Mouse (Mus musculus) bone marrow macrophage, adult 2 months (primary cell): Measurements from ENCODE around the gene Ctla4. TPM values are rescaled to one million over a fixed set of nuclear protein-coding genes. Genes with fewer than 3 reads are reported as not detected.

Experiments
- H3K27ac ChIP-seq: 2 replicates; pipeline ENCODE4 v1.5.1; 2012; ENCODE audit warnings: low read depth, low read length; ENCODE audit not compliant: insufficient read depth
- H3K4me1 ChIP-seq: 2 replicates; pipeline ENCODE4 v1.6.1; 2012; ENCODE audit warnings: low read length; ENCODE audit not compliant: control insufficient read depth, insufficient read depth
- H3K4me3 ChIP-seq: 2 replicates; pipeline ENCODE4 v1.5.1; 2012; ENCODE audit warnings: mild to moderate bottlenecking, low read length, moderate library complexity; ENCODE audit not compliant: insufficient read depth
- CTCF ChIP-seq: IDR thresholded peaks from 2 replicates; pipeline ENCODE4 v1.5.1; 2012; ENCODE audit warnings: low read depth, mild to moderate bottlenecking, low read length, moderate library complexity
- POLR2A ChIP-seq: IDR thresholded peaks from 2 replicates; pipeline ENCODE4 v1.6.1; 2012; ENCODE audit warnings: mild to moderate bottlenecking, low read depth, low read length, borderline replicate concordance
- polyA plus RNA-seq: library from polyadenylated mRNA; stranded (reverse); fragments of >200 nt; gene quantifications from 2 replicates; pipeline ENCODE4 v1.2.4, GENCODE M21; 2012; ENCODE audit not compliant: missing spikeins, insufficient read depth, insufficient read length

Ctla4 gene
- polyA plus RNA-seq, result not detected in 2 replicates

GRCm38 (mm10) chr1:60886981-60887380 is at the start of gene Ctla4:
Gene Ctla4 (plus strand): TSS chr1:60887000.
- Histone ChIP-seq H3K4me3 (no peak within 1 kb of the TSS), H3K27ac (no peak within 1 kb of the TSS), H3K4me1 (no peaks in the 10 kb centered on the region)
- no peak for TF ChIP-seq CTCF
- TF ChIP-seq POLR2A, result no peak

DNA sequence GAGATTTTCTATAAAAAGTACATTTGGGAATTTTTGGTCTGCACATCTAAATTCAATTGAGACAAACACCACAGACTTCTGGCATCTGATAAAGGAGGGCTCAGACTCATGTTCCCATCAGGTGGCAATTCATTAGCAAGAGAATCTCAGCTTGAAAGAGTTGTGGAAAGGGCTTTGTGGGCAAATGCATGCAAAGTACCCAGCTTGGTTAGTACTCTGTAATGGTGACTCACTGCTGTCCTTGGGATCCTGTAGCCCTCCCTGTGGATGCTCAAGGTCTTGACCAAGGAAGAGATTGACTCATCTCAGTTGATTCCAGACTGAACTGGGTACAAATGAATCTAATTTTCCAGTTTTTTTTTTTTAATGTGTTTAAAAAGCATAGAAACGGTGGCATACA is 47.6 kb upstream of the Ctla4 start:
- Histone ChIP-seq H3K4me1 (no peaks in the 10 kb centered on the region), H3K4me3 (no peak overlapping the region), H3K27ac (no peak overlapping the region)
- no peak for TF ChIP-seq POLR2A
- TF ChIP-seq CTCF, result no peak

GRCm38 (mm10) chr1:60845318-60846060 is 41.3 kb upstream of the Ctla4 start:
- H3K4me1 ChIP-seq, result no peaks in the 10 kb centered on the region
- no peak overlapping the region for H3K27ac ChIP-seq
- H3K4me3 ChIP-seq, result no peak overlapping the region
- TF ChIP-seq POLR2A, result no peak

- TF ChIP-seq CTCF, result no peak
- no peak for TF ChIP-seq POLR2A
- H3K4me1 ChIP-seq, result peaks cover 4% of the 10 kb centered on the region; the same call in 1 of the 2 replicates
- no peak overlapping the region for H3K4me3 ChIP-seq
- H3K27ac ChIP-seq, result no peak overlapping the region
These were observed 40.1 kb upstream of the Ctla4 start for GRCm38 (mm10) chr1:60846616-60847275.

- H3K4me3 ChIP-seq, result no peak overlapping the region
- TF ChIP-seq CTCF, result no peak
- TF ChIP-seq POLR2A, result no peak
- peaks cover 15% of the 10 kb centered on the region for H3K4me1 ChIP-seq
- no peak overlapping the region for H3K27ac ChIP-seq
These were observed 37.7 kb upstream of the Ctla4 start for GRCm38 (mm10) chr1:60849112-60849511.

GRCm38 (mm10) chr1:60849816-60850215 is 37.0 kb upstream of the Ctla4 start:
- Histone ChIP-seq H3K27ac (no peak overlapping the region), H3K4me3 (no peak overlapping the region), H3K4me1 (peaks cover 15% of the 10 kb centered on the region)
- TF ChIP-seq POLR2A, result no peak
- no peak for TF ChIP-seq CTCF

DNA sequence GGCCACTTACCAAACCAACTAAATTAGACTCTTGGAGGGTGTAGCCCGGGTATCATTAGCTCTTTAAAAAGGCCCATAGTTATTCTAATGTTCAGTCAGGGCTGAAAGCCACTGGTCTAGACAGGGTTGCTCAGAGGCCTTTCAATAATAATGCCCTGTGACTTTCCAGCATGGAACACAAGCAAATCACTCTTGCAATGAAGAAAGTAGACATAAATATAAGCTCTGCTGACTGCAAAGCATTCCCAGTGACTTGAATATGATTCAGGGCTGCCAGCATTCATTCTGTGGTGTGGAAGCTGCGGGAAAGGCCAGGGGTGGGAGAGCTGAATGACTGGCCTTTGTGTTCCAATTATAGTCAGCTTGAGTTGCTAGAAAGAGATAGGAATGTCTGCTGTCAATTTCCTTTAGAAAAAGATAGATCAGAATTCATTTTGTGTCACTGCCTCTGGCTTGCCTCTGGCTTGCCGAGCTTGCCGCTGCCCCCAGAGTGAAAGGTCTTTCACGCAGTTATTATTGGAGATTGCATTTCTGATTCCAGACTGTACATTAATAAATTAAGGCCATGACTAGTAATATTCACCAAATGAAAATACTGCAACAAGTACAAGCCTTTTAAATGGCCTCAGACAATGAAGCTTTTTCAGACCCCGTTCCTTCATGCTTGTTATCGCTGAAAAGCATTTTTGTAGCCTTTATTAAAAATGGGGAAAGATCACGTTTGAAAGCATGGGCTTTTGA is 35.6 kb upstream of the Ctla4 start:
- Histone ChIP-seq H3K4me3 (no peak overlapping the region), H3K4me1 (peaks cover 15% of the 10 kb centered on the region), H3K27ac (no peak overlapping the region)
- TF ChIP-seq POLR2A (no peak), CTCF (no peak)

DNA sequence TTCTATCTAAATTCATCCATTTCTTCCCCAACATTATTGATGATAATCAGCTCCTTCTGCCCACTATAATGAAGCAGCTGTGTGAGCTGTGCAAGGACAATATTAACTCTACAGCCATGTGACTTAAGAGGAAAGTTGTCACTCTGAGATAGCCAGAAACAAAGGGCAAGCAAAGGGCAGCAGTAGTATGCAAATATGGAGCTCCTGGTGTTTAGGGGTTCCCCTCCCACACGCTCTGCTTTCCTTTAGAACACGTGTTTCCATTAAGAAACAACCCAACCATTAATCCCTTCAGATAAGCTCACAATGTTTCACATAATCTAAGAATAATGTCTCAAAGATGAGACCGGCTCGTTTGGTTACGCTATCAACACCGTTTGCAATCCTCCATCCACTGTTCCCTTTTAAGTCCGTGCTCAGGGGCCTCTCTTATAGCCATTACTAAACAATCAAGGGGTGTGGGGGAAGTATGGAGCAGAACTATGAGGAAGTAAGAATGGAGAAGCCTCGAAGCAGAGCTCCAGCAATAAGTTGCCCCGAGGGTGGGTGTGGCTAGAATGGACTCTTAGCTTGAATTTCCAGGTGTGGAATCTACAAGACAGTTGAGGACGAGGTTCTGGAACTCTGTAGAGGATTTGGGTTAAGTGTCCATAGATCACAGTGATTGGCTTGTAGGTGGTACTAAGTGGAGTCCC is 34.6 kb upstream of the Ctla4 start:
- peaks cover 15% of the 10 kb centered on the region for H3K4me1 ChIP-seq
- H3K27ac ChIP-seq, result peak overlapping the region; percentile 63
- no peak overlapping the region for H3K4me3 ChIP-seq
- TF ChIP-seq POLR2A, result no peak
- no peak for TF ChIP-seq CTCF

DNA sequence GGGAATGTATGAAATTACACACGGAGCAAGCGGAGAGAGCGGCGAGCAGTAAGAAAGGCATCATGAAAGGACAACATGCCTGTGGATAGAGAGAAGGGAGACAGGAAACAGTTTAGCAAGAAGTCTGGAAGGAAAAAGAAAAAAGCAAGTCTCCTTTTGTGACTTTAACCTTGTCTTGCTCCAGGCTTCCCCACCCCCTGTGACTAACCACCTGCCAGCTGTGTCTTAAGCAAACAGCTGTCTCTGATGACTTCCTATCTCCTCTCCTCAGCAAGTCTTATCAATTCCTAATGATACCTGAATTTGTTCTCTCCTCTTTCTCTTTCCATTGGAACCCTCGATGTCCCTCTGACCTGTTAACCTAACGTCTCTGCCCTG is 34.0 kb upstream of the Ctla4 start:
- TF ChIP-seq CTCF (no peak), POLR2A (no peak)
- Histone ChIP-seq H3K4me3 (no peak overlapping the region), H3K27ac (no peak overlapping the region), H3K4me1 (peaks cover 20% of the 10 kb centered on the region)
